Mouse (Mus musculus): ENCODE results near the gene Cxcl15. TPM values are rescaled to one million over a fixed set of nuclear protein-coding genes. Genes with fewer than 3 reads are reported as not detected.

Cxcl15 gene
- not detected in 2 replicates for polyA plus RNA-seq (2011; ENCODE audit: insufficient read depth, insufficient read length, low read depth, missing spikeins)

- no peaks in the 10 kb centered on the region for H3K9me3 ChIP-seq (replicated peaks; ENCODE audit: control insufficient read depth, insufficient read depth, low read length, poor library complexity, severe bottlenecking)
- TF ChIP-seq POLR2A (IDR thresholded peaks at IDR 0.05; ENCODE audit: insufficient read depth, low read length) (no peak), CTCF (IDR thresholded peaks at IDR 0.05; ENCODE audit: low read depth, low read length) (no peak), EP300 (IDR thresholded peaks at IDR 0.05; ENCODE audit: insufficient read depth, low read depth, low read length) (no peak)
- H3K4me1 ChIP-seq (ENCODE audit: control insufficient read depth, insufficient read depth, low read length) = no peaks in the 10 kb centered on the region
- no peak within 1 kb of the TSS for H3K27ac ChIP-seq (ENCODE audit: insufficient read depth, low read length)
- H3K4me3 ChIP-seq (ENCODE audit: low read depth, low read length) = no peak within 1 kb of the TSS
- no peaks in the 10 kb centered on the region for H3K36me3 ChIP-seq (ENCODE audit: control insufficient read depth, insufficient read depth, low read length, poor library complexity, severe bottlenecking)
- no peaks in the 10 kb centered on the region for H3K27me3 ChIP-seq (ENCODE audit: control insufficient read depth, insufficient read depth, low read length, poor library complexity, severe bottlenecking)
- H3K9ac ChIP-seq (ENCODE audit: low read depth, poor library complexity, severe bottlenecking) = no peak within 1 kb of the TSS
These were observed at the start of gene Cxcl15 for GRCm38 (mm10) chr5:90794195-90794625. Gene Cxcl15 (plus strand): TSS chr5:90794534.

GRCm38 (mm10) chr5:90753934-90754333, 40.4 kb upstream of the Cxcl15 start:
- Histone ChIP-seq H3K27ac (ENCODE audit: insufficient read depth, low read length) (no peak overlapping the region), H3K9me3 (replicated peaks; ENCODE audit: control insufficient read depth, insufficient read depth, low read length, poor library complexity, severe bottlenecking) (no peaks in the 10 kb centered on the region), H3K9ac (ENCODE audit: low read depth, poor library complexity, severe bottlenecking) (no peak overlapping the region), H3K36me3 (ENCODE audit: control insufficient read depth, insufficient read depth, low read length, poor library complexity, severe bottlenecking) (no peaks in the 10 kb centered on the region), H3K27me3 (ENCODE audit: control insufficient read depth, insufficient read depth, low read length, poor library complexity, severe bottlenecking) (no peaks in the 10 kb centered on the region), H3K4me3 (ENCODE audit: low read depth, low read length) (no peak overlapping the region), H3K4me1 (ENCODE audit: control insufficient read depth, insufficient read depth, low read length) (no peaks in the 10 kb centered on the region)
- TF ChIP-seq POLR2A (IDR thresholded peaks at IDR 0.05; ENCODE audit: insufficient read depth, low read length) = no peak
- no peak for TF ChIP-seq EP300 (IDR thresholded peaks at IDR 0.05; ENCODE audit: insufficient read depth, low read depth, low read length)
- no peak for TF ChIP-seq CTCF (IDR thresholded peaks at IDR 0.05; ENCODE audit: low read depth, low read length)

- Histone ChIP-seq H3K9me3 (replicated peaks; ENCODE audit: control insufficient read depth, insufficient read depth, low read length, poor library complexity, severe bottlenecking) (no peaks in the 10 kb centered on the region), H3K4me3 (ENCODE audit: low read depth, low read length) (no peak overlapping the region), H3K36me3 (ENCODE audit: control insufficient read depth, insufficient read depth, low read length, poor library complexity, severe bottlenecking) (no peaks in the 10 kb centered on the region), H3K27ac (ENCODE audit: insufficient read depth, low read length) (no peak overlapping the region), H3K4me1 (ENCODE audit: control insufficient read depth, insufficient read depth, low read length) (no peaks in the 10 kb centered on the region), H3K27me3 (ENCODE audit: control insufficient read depth, insufficient read depth, low read length, poor library complexity, severe bottlenecking) (no peaks in the 10 kb centered on the region), H3K9ac (ENCODE audit: low read depth, poor library complexity, severe bottlenecking) (no peak overlapping the region)
- TF ChIP-seq CTCF (IDR thresholded peaks at IDR 0.05; ENCODE audit: low read depth, low read length) (no peak), EP300 (IDR thresholded peaks at IDR 0.05; ENCODE audit: insufficient read depth, low read depth, low read length) (no peak), POLR2A (IDR thresholded peaks at IDR 0.05; ENCODE audit: insufficient read depth, low read length) (no peak)
These were observed 36.2 kb upstream of the Cxcl15 start for GRCm38 (mm10) chr5:90758020-90758605.

GRCm38 (mm10) chr5:90759077-90760065, 35.0 kb upstream of the Cxcl15 start, which contains the start of gene Cxcl5:
Gene Cxcl5 (plus strand): TSS chr5:90759360.
- Histone ChIP-seq H3K9ac (ENCODE audit: low read depth, poor library complexity, severe bottlenecking) (no peak within 1 kb of the TSS), H3K27ac (ENCODE audit: insufficient read depth, low read length) (no peak within 1 kb of the TSS), H3K27me3 (ENCODE audit: control insufficient read depth, insufficient read depth, low read length, poor library complexity, severe bottlenecking) (no peaks in the 10 kb centered on the region), H3K4me1 (ENCODE audit: control insufficient read depth, insufficient read depth, low read length) (no peaks in the 10 kb centered on the region), H3K4me3 (ENCODE audit: low read depth, low read length) (peak within 1 kb of the TSS; percentile 61), H3K9me3 (replicated peaks; ENCODE audit: control insufficient read depth, insufficient read depth, low read length, poor library complexity, severe bottlenecking) (no peaks in the 10 kb centered on the region), H3K36me3 (ENCODE audit: control insufficient read depth, insufficient read depth, low read length, poor library complexity, severe bottlenecking) (no peaks in the 10 kb centered on the region)
- TF ChIP-seq CTCF (IDR thresholded peaks at IDR 0.05; ENCODE audit: low read depth, low read length) = no peak
- no peak for TF ChIP-seq POLR2A (IDR thresholded peaks at IDR 0.05; ENCODE audit: insufficient read depth, low read length)
- TF ChIP-seq EP300 (IDR thresholded peaks at IDR 0.05; ENCODE audit: insufficient read depth, low read depth, low read length) = no peak

- no peaks in the 10 kb centered on the region for H3K36me3 ChIP-seq (ENCODE audit: control insufficient read depth, insufficient read depth, low read length, poor library complexity, severe bottlenecking)
- no peaks in the 10 kb centered on the region for H3K9me3 ChIP-seq (replicated peaks; ENCODE audit: control insufficient read depth, insufficient read depth, low read length, poor library complexity, severe bottlenecking)
- no peak overlapping the region for H3K9ac ChIP-seq (ENCODE audit: low read depth, poor library complexity, severe bottlenecking)
- TF ChIP-seq CTCF (IDR thresholded peaks at IDR 0.05; ENCODE audit: low read depth, low read length) (no peak), EP300 (IDR thresholded peaks at IDR 0.05; ENCODE audit: insufficient read depth, low read depth, low read length) (no peak), POLR2A (IDR thresholded peaks at IDR 0.05; ENCODE audit: insufficient read depth, low read length) (no peak)
- no peak overlapping the region for H3K27ac ChIP-seq (ENCODE audit: insufficient read depth, low read length)
- no peaks in the 10 kb centered on the region for H3K4me1 ChIP-seq (ENCODE audit: control insufficient read depth, insufficient read depth, low read length)
- no peak overlapping the region for H3K4me3 ChIP-seq (ENCODE audit: low read depth, low read length)
- no peaks in the 10 kb centered on the region for H3K27me3 ChIP-seq (ENCODE audit: control insufficient read depth, insufficient read depth, low read length, poor library complexity, severe bottlenecking)
These were observed 34.0 kb upstream of the Cxcl15 start for GRCm38 (mm10) chr5:90760303-90760702.
